Mouse (Mus musculus) forebrain, embryonic 16.5 days (tissue): ENCODE data around the gene Ltbp2. TPM values are rescaled to one million over a fixed set of nuclear protein-coding genes. Genes with fewer than 3 reads are reported as not detected.

Experiments
- ATAC-seq: fragments of 200-750 bp; cut with Nextera tagmentation; 2 replicates; pipeline ENCODE4 v1.8.0; 2017; ENCODE audit warnings: mild to moderate bottlenecking, moderate library complexity
- H3K27ac ChIP-seq: fragments of 300-500 bp; sonication (generic); 2 replicates; pipeline ENCODE4 v1.5.1; 2014; ENCODE audit warnings: low read length, control low read depth
- H3K27me3 ChIP-seq: fragments of 300-500 bp; sonication (generic); replicated peaks from 2 replicates; pipeline ENCODE4 v1.6.1; 2014; ENCODE audit warnings: low read length; ENCODE audit not compliant: control insufficient read depth, insufficient read depth
- H3K36me3 ChIP-seq: fragments of 300-500 bp; sonication (generic); 2 replicates; pipeline ENCODE4 v1.6.1; 2014; ENCODE audit not compliant: control insufficient read depth, insufficient read depth
- H3K4me1 ChIP-seq: fragments of 300-500 bp; sonication (generic); replicated peaks from 2 replicates; pipeline ENCODE4 v1.6.1; 2014; ENCODE audit warnings: low read length; ENCODE audit not compliant: control insufficient read depth, insufficient read depth
- H3K4me2 ChIP-seq: fragments of 300-500 bp; sonication (generic); 2 replicates; pipeline ENCODE4 v1.6.1; 2014; ENCODE audit warnings: mild to moderate bottlenecking, low read length, control low read depth
- H3K4me3 ChIP-seq: fragments of 300-500 bp; sonication (generic); replicated peaks from 2 replicates; pipeline ENCODE4 v1.5.1; 2014; ENCODE audit warnings: mild to moderate bottlenecking, low read length, control low read depth
- H3K9ac ChIP-seq: fragments of 300-500 bp; sonication (generic); replicated peaks from 2 replicates; pipeline ENCODE4 v1.6.1; 2014; ENCODE audit warnings: low read depth, low read length, control low read depth
- H3K9me3 ChIP-seq: fragments of 300-500 bp; sonication (generic); 2 replicates; pipeline ENCODE4 v1.6.1; 2016; ENCODE audit warnings: low read length; ENCODE audit not compliant: control insufficient read depth
- WGBS: fragments of 180-500 bp; shearing (Covaris S2); extraction: QIAGEN DNeasy Blood & Tissue Kit; methylation state at CpG from one replicate; pipeline ENCODE4 v1.1.7; 2014; 5-methylcytosine and 5-hydroxymethylcytosine counted together
- polyA plus RNA-seq: library from polyadenylated mRNA; unstranded; fragments of >200 nt; fragmentation: Nextera tagmentation; extraction: Ambion mirVana; gene quantifications from 2 replicates; pipeline ENCODE4 v1.2.1, GENCODE M21; 2015

Ltbp2 gene
- polyA plus RNA-seq, 1 experiment from 2014 or later = 0.30 TPM

DNA sequence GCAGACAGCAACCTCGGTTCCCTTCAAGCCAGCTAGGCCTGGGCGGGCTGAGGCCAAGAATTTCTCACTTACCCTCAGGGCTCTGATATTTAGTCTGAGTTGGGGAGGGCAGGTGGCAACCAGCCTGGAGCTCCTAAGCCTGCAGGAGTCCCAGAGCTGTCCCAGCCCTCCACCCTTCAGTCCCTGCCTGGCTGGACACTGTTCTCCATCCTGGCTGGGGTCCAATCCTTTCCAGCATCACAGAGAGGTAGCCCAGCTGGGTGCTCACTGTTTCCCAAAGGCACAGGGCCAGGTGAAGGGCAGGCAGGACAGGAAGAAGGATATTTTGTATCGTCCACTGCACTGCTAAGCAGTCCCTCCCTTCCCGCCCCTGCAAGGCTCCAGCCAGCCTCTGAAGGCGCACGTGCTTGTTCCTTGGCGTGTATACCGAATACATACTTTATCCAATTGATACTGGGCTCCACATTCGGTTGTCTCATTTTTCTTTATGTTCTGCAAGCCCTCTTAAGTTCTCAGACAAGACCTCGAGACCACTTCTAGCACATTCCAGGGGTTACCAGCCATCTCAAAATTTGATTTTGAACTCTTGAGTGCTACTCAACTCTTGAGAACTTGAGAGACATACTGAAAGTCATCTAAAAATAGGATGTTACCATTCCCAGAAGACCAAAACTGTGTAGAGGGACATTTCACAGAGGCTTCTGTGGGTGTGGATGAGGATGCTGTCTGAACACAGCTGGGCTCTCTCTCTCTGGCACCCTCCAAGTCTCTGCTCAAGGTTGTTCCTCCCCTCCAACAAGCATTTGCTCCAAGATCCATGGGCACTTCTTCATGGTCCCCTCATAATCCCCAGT lies 31.5 kb upstream of the Ltbp2 start:
- no peak overlapping the region for H3K4me2 ChIP-seq
- no peak overlapping the region for H3K4me3 ChIP-seq
- WGBS = 58% methylated on average over 10 of the region's 10 CpGs
- H3K4me1 ChIP-seq = peaks cover 9% of the 10 kb centered on the region; the same call in 1 of the 2 replicates
- 0 out of 2 replicates have a peak overlapping the region, but pooled peaks have one; percentile 5 for H3K9ac ChIP-seq
- ATAC-seq = peak; percentile 71
- no peaks in the 10 kb centered on the region for H3K9me3 ChIP-seq
- H3K27ac ChIP-seq = no peak overlapping the region
- H3K36me3 ChIP-seq = no peaks in the 10 kb centered on the region
- no peaks in the 10 kb centered on the region for H3K27me3 ChIP-seq

DNA sequence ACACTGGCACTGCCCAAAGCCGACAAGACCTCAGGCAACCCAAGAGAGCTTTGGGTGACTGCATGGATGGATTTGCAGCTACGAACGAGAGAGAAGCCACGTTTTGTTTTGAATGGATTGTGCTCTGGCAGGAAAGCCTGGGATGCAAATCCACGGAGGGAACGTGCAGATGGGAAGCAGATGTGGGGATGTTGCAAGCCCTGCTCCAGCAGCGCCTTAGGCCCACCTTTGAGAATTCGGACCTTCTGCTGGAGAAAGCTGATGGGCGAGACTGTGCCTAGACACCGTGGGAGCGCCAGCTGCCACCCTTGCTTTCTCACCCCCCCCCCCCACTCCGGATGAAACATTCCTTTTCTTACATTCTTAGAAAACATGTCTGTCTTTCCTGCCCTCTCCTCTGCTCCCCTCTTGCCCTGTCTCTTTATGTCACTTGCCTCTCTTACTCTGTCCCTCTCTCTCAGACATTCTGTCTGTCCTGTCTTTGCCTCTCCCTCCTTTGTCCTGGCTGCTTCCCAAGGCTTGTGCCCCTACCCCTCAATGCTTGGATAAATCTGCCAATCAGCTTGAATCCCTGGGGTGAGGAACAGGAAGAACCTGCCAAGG lies 30.8 kb upstream of the Ltbp2 start:
- 65% methylated on average over 12 of the region's 12 CpGs for WGBS
- Histone ChIP-seq H3K4me1 (peaks cover 6% of the 10 kb centered on the region; the same call in 1 of the 2 replicates), H3K27ac (no peak overlapping the region), H3K9ac (no peak overlapping the region), H3K4me3 (no peak overlapping the region), H3K27me3 (no peaks in the 10 kb centered on the region), H3K9me3 (no peaks in the 10 kb centered on the region), H3K36me3 (no peaks in the 10 kb centered on the region), H3K4me2 (no peak overlapping the region)
- peak; percentile 23; the same call in 1 of the 2 replicates for ATAC-seq

GRCm38 (mm10) chr12:84904399-84904798 lies 28.1 kb upstream of the Ltbp2 start:
- H3K36me3 ChIP-seq = no peaks in the 10 kb centered on the region
- WGBS = 71% methylated on average over 7 of the region's 7 CpGs
- no peaks in the 10 kb centered on the region for H3K9me3 ChIP-seq
- H3K27me3 ChIP-seq = no peaks in the 10 kb centered on the region
- no peak for ATAC-seq
- peaks cover 6% of the 10 kb centered on the region; the same call in 1 of the 2 replicates for H3K4me1 ChIP-seq
- H3K27ac ChIP-seq = no peak overlapping the region
- H3K4me3 ChIP-seq = no peak overlapping the region
- H3K4me2 ChIP-seq = no peak overlapping the region
- no peak overlapping the region for H3K9ac ChIP-seq

DNA sequence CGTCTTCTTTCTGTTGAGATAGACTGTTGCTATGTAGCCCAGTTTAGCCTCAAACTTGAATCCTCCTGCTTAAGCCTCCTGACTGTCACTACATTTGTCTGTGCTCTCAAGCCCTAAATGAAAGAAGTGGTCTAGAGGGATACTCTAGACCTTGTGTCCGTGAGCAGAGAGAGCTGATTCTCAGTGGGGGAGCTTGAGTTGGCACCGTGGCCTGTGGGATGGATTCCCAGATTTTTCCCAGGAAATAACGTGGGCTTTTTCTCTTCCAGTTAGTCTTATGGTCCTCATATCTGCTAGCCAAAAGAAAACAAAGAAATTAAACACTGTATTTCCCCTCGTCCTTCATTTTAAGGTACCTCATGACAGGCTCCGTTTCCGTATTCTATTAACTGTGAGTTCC lies 24.0 kb upstream of the Ltbp2 start:
- Histone ChIP-seq H3K27ac (no peak overlapping the region), H3K9ac (no peak overlapping the region), H3K9me3 (no peaks in the 10 kb centered on the region), H3K27me3 (no peaks in the 10 kb centered on the region), H3K4me2 (no peak overlapping the region), H3K4me3 (no peak overlapping the region), H3K36me3 (no peaks in the 10 kb centered on the region), H3K4me1 (no peaks in the 10 kb centered on the region)
- no peak for ATAC-seq
- WGBS = 80% methylated on average over 7 of the region's 7 CpGs

GRCm38 (mm10) chr12:84897322-84897721 lies 21.0 kb upstream of the Ltbp2 start:
- Histone ChIP-seq H3K36me3 (no peaks in the 10 kb centered on the region), H3K4me1 (no peaks in the 10 kb centered on the region), H3K4me2 (no peak overlapping the region), H3K27me3 (no peaks in the 10 kb centered on the region), H3K4me3 (no peak overlapping the region), H3K9me3 (no peaks in the 10 kb centered on the region), H3K9ac (no peak overlapping the region), H3K27ac (no peak overlapping the region)
- ATAC-seq = no peak
- 86% methylated on average over 5 of the region's 5 CpGs for WGBS

GRCm38 (mm10) chr12:84896235-84896634 lies 19.9 kb upstream of the Ltbp2 start:
- no peak overlapping the region for H3K4me3 ChIP-seq
- WGBS = 93% methylated on average over 6 of the region's 6 CpGs
- no peak overlapping the region for H3K4me2 ChIP-seq
- H3K9ac ChIP-seq = no peak overlapping the region
- no peaks in the 10 kb centered on the region for H3K9me3 ChIP-seq
- no peaks in the 10 kb centered on the region for H3K4me1 ChIP-seq
- no peaks in the 10 kb centered on the region for H3K36me3 ChIP-seq
- H3K27me3 ChIP-seq = no peaks in the 10 kb centered on the region
- ATAC-seq = no peak
- no peak overlapping the region for H3K27ac ChIP-seq

GRCm38 (mm10) chr12:84893648-84894628 lies 17.6 kb upstream of the Ltbp2 start:
- no peak overlapping the region for H3K4me2 ChIP-seq
- no peak overlapping the region for H3K4me3 ChIP-seq
- H3K27ac ChIP-seq = no peak overlapping the region
- no peaks in the 10 kb centered on the region for H3K27me3 ChIP-seq
- no peak overlapping the region for H3K9ac ChIP-seq
- no peaks in the 10 kb centered on the region for H3K9me3 ChIP-seq
- 65% methylated on average over 9 of the region's 9 CpGs for WGBS
- ATAC-seq = no peak
- H3K4me1 ChIP-seq = no peaks in the 10 kb centered on the region
- H3K36me3 ChIP-seq = no peaks in the 10 kb centered on the region

DNA sequence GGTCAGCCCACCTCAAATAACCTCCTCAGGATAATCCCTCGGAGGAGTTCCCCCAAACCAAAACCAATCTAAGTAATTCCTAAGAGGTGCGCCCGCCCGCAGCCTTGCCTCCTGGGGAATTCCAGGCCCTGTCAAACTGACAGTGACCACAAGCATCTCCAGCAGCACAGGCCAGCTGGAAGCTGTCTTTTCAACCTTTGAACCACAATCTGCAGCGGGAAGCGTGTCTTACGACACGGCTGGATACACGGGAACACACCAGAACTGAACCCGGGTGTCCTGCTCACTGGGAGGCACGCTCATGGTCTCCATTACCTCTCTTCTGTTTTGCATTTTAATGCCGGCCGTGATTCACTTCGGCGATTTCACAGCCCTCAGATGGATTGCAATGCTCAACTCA lies 14.0 kb upstream of the Ltbp2 start:
- ATAC-seq = no peak
- H3K4me2 ChIP-seq = no peak overlapping the region
- H3K27me3 ChIP-seq = no peaks in the 10 kb centered on the region
- H3K9me3 ChIP-seq = no peaks in the 10 kb centered on the region
- H3K9ac ChIP-seq = no peak overlapping the region
- no peak overlapping the region for H3K4me3 ChIP-seq
- 87% methylated on average over 15 of the region's 15 CpGs for WGBS
- no peak overlapping the region for H3K27ac ChIP-seq
- no peaks in the 10 kb centered on the region for H3K4me1 ChIP-seq
- no peaks in the 10 kb centered on the region for H3K36me3 ChIP-seq
